Mouse (Mus musculus): Measurements from ENCODE around the gene Ctnna2.

GRCm38 (mm10) chr6:77811041-77811440 is 168.5 kb downstream of the Ctnna2 start:
- no peak for TF ChIP-seq GATA1 (IDR thresholded peaks at IDR 0.05; ENCODE audit: low read length)
- no peak for TF ChIP-seq TAL1 (IDR thresholded peaks at IDR 0.05; ENCODE audit: low read length)

Measured in erythroblast, embryonic 14.5 days (primary cell).